Mouse (Mus musculus) thymus, postnatal 4 days (tissue): ENCODE results near the gene Il15ra.

Experiments
- DNase-seq: peaks from one replicate; pipeline ENCODE4 v3.0.0; 2021

Il15ra gene

GRCm38 (mm10) chr2:11712483-11712990 lies 7.4 kb downstream of the Il15ra start:
- DNase-seq, result no peak

- DNase-seq, result no peak
These were observed 7.9 kb downstream of the Il15ra start for GRCm38 (mm10) chr2:11713021-11713420.

- DNase-seq, result no peak
These were observed 9.4 kb downstream of the Il15ra start for GRCm38 (mm10) chr2:11714535-11714934.

GRCm38 (mm10) chr2:11718573-11718972 lies 13.5 kb downstream of the Il15ra start:
- DNase-seq, result no peak

GRCm38 (mm10) chr2:11722564-11722963 lies 17.5 kb downstream of the Il15ra start:
- DNase-seq, result no peak

- no peak for DNase-seq
These were observed 22.5 kb downstream of the Il15ra start for GRCm38 (mm10) chr2:11727574-11727973.

- no peak for DNase-seq
These were observed 24.0 kb downstream of the Il15ra start for GRCm38 (mm10) chr2:11729091-11729490.

- no peak for DNase-seq
These were observed 27.9 kb downstream of the Il15ra start for GRCm38 (mm10) chr2:11732978-11733377.

- DNase-seq, result no peak
These were observed 30.8 kb downstream of the Il15ra start for GRCm38 (mm10) chr2:11735853-11736252.

GRCm38 (mm10) chr2:11738794-11739193 lies 33.7 kb downstream of the Il15ra start:
- no peak for DNase-seq

GRCm38 (mm10) chr2:11739516-11740051 lies 34.5 kb downstream of the Il15ra start:
- no peak for DNase-seq

GRCm38 (mm10) chr2:11762541-11762940 lies 57.5 kb downstream of the Il15ra start:
- DNase-seq, result no peak

GRCm38 (mm10) chr2:11765694-11766093 lies 60.6 kb downstream of the Il15ra start:
- no peak for DNase-seq

GRCm38 (mm10) chr2:11766485-11767160 lies 61.5 kb downstream of the Il15ra start:
- DNase-seq, result no peak

- DNase-seq, result no peak
These were observed 62.1 kb downstream of the Il15ra start for GRCm38 (mm10) chr2:11767161-11767545.

GRCm38 (mm10) chr2:11771701-11772100 lies 66.6 kb downstream of the Il15ra start:
- no peak for DNase-seq

- DNase-seq, result no peak
These were observed 67.3 kb downstream of the Il15ra start for GRCm38 (mm10) chr2:11772401-11772800.

GRCm38 (mm10) chr2:11774426-11774825 lies 69.3 kb downstream of the Il15ra start:
- DNase-seq, result no peak

- no peak for DNase-seq
These were observed 70.0 kb downstream of the Il15ra start for GRCm38 (mm10) chr2:11775121-11775520.

GRCm38 (mm10) chr2:11776415-11776814 lies 71.3 kb downstream of the Il15ra start:
- DNase-seq, result no peak

- peak; percentile 100 for DNase-seq
These were observed 72.3 kb downstream of the Il15ra start, which contains the start of the genes Fbh1 and Ankrd16 for GRCm38 (mm10) chr2:11777091-11778068. TSS of gene Fbh1 (minus strand) at chr2:11777582. TSS of gene Ankrd16 (plus strand) at chr2:11777876.

GRCm38 (mm10) chr2:11778087-11778823 lies 73.2 kb downstream of the Il15ra start:
- DNase-seq, result peak; percentile 92
